Mouse (Mus musculus) erythroblast, adult 5-6 weeks (primary cell): ENCODE measurements around the gene Ccdc61. TPM values are rescaled to one million over a fixed set of nuclear protein-coding genes. Genes with fewer than 3 reads are reported as not detected.
"Not testable (repeated sequence)": the region's sequence is repeated elsewhere in the genome, so short reads cannot be mapped to it uniquely, and the experiment has no call there.

Experiments used
- ATAC-seq: replicated peaks from 2 replicates; pipeline ENCODE4 v1.8.0; 2016; ENCODE audit warnings: moderate number of reproducible peaks, mild to moderate bottlenecking, moderate TSS enrichment, inconsistent platforms; ENCODE audit not compliant: poor library complexity, low FRiP score, severe bottlenecking
- total RNA-seq, 2 experiments: library from RNA; stranded (forward) in 1 of 2; stranded (reverse) in 1 of 2; fragments of 150-400 nt in 1 of 2; fragments of 200-764, 138-1000 nt in 1 of 2; gene quantifications; 2 replicates each; pipeline versions ENCODE4 v1.2.3 to v1.2.4; 2015 to 2017; ENCODE audit warnings: low replicate concordance in 2 of 2

The Ccdc61 gene
- total RNA-seq, 2 experiments from 2014 or later: 5.8 TPM; not detected in 1

- ATAC-seq: no peak
Measured at GRCm38 (mm10) chr7:18872014-18872802, 38.0 kb downstream of the Ccdc61 start.

GRCm38 (mm10) chr7:18871031-18871430 is 39.2 kb downstream of the Ccdc61 start, which contains the start of gene Pglyrp1:
Gene Pglyrp1, plus strand, starts transcription at chr7:18871331.
- not testable (repeated sequence) for ATAC-seq

GRCm38 (mm10) chr7:18868491-18868890 is 41.7 kb downstream of the Ccdc61 start:
- ATAC-seq: no peak

DNA sequence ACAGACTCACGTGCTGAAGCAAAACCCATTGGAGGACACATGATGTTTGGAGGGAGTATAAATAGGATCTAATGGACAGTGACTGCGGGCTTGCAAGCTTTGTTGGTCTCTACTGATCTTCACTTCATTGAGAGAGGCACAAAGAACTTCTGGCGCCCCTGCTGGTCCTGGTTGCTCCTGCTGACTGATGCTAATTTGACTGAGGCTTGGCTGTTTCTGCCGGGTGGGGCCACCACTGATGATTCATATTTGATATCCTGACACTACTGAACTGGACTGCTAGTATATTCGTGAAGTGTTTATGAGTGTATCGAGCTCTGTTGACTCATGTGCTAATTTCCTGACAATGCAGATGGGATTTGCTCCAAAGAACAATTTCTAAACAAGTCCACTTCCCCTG is 47.4 kb downstream of the Ccdc61 start:
- ATAC-seq: no peak

DNA sequence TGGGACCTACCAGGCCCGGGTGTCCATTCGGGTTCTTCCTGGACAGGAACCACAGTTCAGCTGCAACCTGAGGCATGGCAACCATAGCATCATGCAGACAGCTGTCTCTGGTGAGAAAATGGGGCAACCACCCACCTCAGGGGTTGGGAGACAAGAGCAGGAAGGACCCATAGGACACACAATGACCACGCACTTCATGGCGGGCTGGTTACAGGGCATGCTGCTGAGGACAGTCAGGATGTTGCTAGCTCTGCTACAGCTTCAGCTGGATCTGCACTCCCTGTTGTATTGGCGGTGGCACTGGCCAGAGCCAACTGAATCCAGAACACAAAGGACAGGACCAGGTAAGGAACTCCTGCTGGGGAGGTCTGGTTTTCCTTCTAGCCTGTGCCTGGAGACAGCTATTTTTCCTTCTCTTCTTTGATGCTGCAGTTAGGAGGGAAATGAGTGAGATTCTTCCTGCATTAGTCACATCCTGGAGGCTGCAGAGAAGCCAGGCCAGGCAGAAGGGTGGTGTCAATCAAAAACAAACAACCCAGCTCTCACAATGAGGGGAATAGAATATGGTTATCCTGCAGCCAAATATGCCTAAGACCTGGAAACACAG is 51.8 kb downstream of the Ccdc61 start:
- no peak for ATAC-seq

- no peak for ATAC-seq
Measured at GRCm38 (mm10) chr7:18848395-18848794, 61.8 kb downstream of the Ccdc61 start.

DNA sequence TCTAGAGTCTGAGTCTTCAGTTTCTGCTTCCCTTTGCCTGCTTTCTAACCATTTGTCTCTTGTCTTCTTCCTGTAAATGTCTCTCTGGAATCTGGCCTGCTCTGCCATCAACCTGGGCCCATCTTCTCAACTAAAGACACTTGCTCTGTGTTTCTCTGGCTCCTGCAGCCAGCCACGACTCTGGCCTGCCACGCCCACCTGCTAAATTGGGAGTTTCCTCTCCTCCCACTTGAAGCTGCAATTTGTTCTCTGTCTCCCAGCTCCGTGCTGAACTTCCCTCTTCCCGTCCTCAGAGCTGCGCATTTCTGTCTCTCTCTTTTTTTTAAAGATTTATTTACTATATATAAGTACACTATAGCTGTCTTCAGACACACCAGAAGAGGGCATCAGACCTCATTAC is 65.4 kb downstream of the Ccdc61 start:
- no peak for ATAC-seq

DNA sequence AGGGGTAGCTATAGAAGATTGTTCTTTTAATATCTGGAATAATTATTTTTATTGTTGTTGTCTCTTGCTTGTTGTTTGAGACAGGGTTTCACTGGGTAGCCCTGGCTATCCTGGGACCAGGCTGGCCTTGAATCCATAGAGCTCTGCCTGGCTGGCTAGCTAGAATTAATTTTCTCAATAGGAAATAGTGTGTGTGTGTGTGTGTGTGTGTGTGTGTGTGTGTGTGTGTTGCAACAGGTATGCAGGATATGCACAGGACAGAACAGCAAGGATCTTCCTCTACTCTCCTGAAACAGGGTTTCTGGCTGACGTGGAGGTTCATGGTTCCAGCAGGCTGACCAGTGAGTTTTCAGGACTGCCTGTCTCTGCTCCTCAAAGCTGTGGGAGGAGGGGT is 69.0 kb downstream of the Ccdc61 start:
- no peak for ATAC-seq

Other genes with a start within 250 kb of the Ccdc61 start
- gene Psg20, start 224.2 kb downstream of the Ccdc61 start, total RNA-seq (2015; ENCODE audit: low replicate concordance): not detected in 2 replicates
- gene Psg20, start 224.2 kb downstream of the Ccdc61 start, total RNA-seq (2017; ENCODE audit: low replicate concordance): not detected in 2 replicates
- gene Psg22, start 192.3 kb downstream of the Ccdc61 start, total RNA-seq (2015; ENCODE audit: low replicate concordance): not detected in 2 replicates
- gene Psg22, start 192.3 kb downstream of the Ccdc61 start, total RNA-seq (2017; ENCODE audit: low replicate concordance): not detected in 2 replicates
- 0.84 TPM in 1 of 2 replicates, not detected in the other for gene Psg19, start 111.9 kb downstream of the Ccdc61 start, total RNA-seq (2015; ENCODE audit: low replicate concordance)
- gene Psg19, start 111.9 kb downstream of the Ccdc61 start, total RNA-seq (2017; ENCODE audit: low replicate concordance): not detected in 2 replicates
- gene Psg17, start 88.8 kb downstream of the Ccdc61 start, total RNA-seq (2015; ENCODE audit: low replicate concordance): not detected in 2 replicates
- not detected in 2 replicates for gene Psg17, start 88.8 kb downstream of the Ccdc61 start, total RNA-seq (2017; ENCODE audit: low replicate concordance)
- gene Mill2, start 70.4 kb downstream of the Ccdc61 start, total RNA-seq (2015; ENCODE audit: low replicate concordance): not detected in 2 replicates
- 0.42 TPM in 1 of 2 replicates, not detected in the other for gene Mill2, start 70.4 kb downstream of the Ccdc61 start, total RNA-seq (2017; ENCODE audit: low replicate concordance)
- 330 and 397 TPM in 2 replicates for gene Pglyrp1, start 39.1 kb downstream of the Ccdc61 start, total RNA-seq (2015; ENCODE audit: low replicate concordance)
- gene Pglyrp1, start 39.1 kb downstream of the Ccdc61 start, total RNA-seq (2017; ENCODE audit: low replicate concordance): 26.8 and 56.7 TPM in 2 replicates
- not detected in 2 replicates for gene Nova2, start 15.5 kb upstream of the Ccdc61 start, total RNA-seq (2015; ENCODE audit: low replicate concordance)
- not detected in 2 replicates for gene Nova2, start 15.5 kb upstream of the Ccdc61 start, total RNA-seq (2017; ENCODE audit: low replicate concordance)
- gene Nanos2, start 77.0 kb upstream of the Ccdc61 start, total RNA-seq (2015; ENCODE audit: low replicate concordance): not detected in 2 replicates
- not detected in 2 replicates for gene Nanos2, start 77.0 kb upstream of the Ccdc61 start, total RNA-seq (2017; ENCODE audit: low replicate concordance)
- gene Mypop, start 80.8 kb upstream of the Ccdc61 start, total RNA-seq (2015; ENCODE audit: low replicate concordance): not detected in 2 replicates
- 0.43 TPM in 1 of 2 replicates, not detected in the other for gene Mypop, start 80.8 kb upstream of the Ccdc61 start, total RNA-seq (2017; ENCODE audit: low replicate concordance)
- 5.6 and 7.3 TPM in 2 replicates for gene Irf2bp1, start 93.6 kb upstream of the Ccdc61 start, total RNA-seq (2015; ENCODE audit: low replicate concordance)
- 0.77 and 3.9 TPM in 2 replicates for gene Irf2bp1, start 93.6 kb upstream of the Ccdc61 start, total RNA-seq (2017; ENCODE audit: low replicate concordance)
- not detected in 2 replicates for gene Foxa3, start 113.1 kb upstream of the Ccdc61 start, total RNA-seq (2015; ENCODE audit: low replicate concordance)
- gene Foxa3, start 113.1 kb upstream of the Ccdc61 start, total RNA-seq (2017; ENCODE audit: low replicate concordance): not detected in 2 replicates
- gene Sympk, start 114.0 kb upstream of the Ccdc61 start, total RNA-seq (2015; ENCODE audit: low replicate concordance): 15.2 and 35.9 TPM in 2 replicates
- 7.8 and 21.0 TPM in 2 replicates for gene Sympk, start 114.0 kb upstream of the Ccdc61 start, total RNA-seq (2017; ENCODE audit: low replicate concordance)
- gene Rsph6a, start 144.3 kb upstream of the Ccdc61 start, total RNA-seq (2015; ENCODE audit: low replicate concordance): not detected in 2 replicates
- not detected in 2 replicates for gene Rsph6a, start 144.3 kb upstream of the Ccdc61 start, total RNA-seq (2017; ENCODE audit: low replicate concordance)
- gene Dmwd, start 165.8 kb upstream of the Ccdc61 start, total RNA-seq (2015; ENCODE audit: low replicate concordance): 1.9 and 3.1 TPM in 2 replicates
- 1.0 and 2.6 TPM in 2 replicates for gene Dmwd, start 165.8 kb upstream of the Ccdc61 start, total RNA-seq (2017; ENCODE audit: low replicate concordance)
- 3.8 TPM in 1 of 2 replicates, not detected in the other for gene Dmpk, start 173.4 kb upstream of the Ccdc61 start, total RNA-seq (2015; ENCODE audit: low replicate concordance)
- gene Dmpk, start 173.4 kb upstream of the Ccdc61 start, total RNA-seq (2017; ENCODE audit: low replicate concordance): 4.3 and 6.0 TPM in 2 replicates
- gene Six5, start 184.2 kb upstream of the Ccdc61 start, total RNA-seq (2015; ENCODE audit: low replicate concordance): 0.42 TPM in 1 of 2 replicates, not detected in the other
- not detected in 2 replicates for gene Six5, start 184.2 kb upstream of the Ccdc61 start, total RNA-seq (2017; ENCODE audit: low replicate concordance)
- not detected in 2 replicates for gene Gm4969, start 208.0 kb upstream of the Ccdc61 start, total RNA-seq (2015; ENCODE audit: low replicate concordance)
- gene Gm4969, start 208.0 kb upstream of the Ccdc61 start, total RNA-seq (2017; ENCODE audit: low replicate concordance): 0.28 TPM in 1 of 2 replicates, not detected in the other
- gene Fbxo46, start 209.4 kb upstream of the Ccdc61 start, total RNA-seq (2015; ENCODE audit: low replicate concordance): 0.21 and 0.77 TPM in 2 replicates
- 2.1 and 2.5 TPM in 2 replicates for gene Fbxo46, start 209.4 kb upstream of the Ccdc61 start, total RNA-seq (2017; ENCODE audit: low replicate concordance)
- 1.3 and 6.7 TPM in 2 replicates for gene Qpctl, start 238.9 kb upstream of the Ccdc61 start, total RNA-seq (2015; ENCODE audit: low replicate concordance)
- 0.70 and 1.3 TPM in 2 replicates for gene Qpctl, start 238.9 kb upstream of the Ccdc61 start, total RNA-seq (2017; ENCODE audit: low replicate concordance)
- gene Snrpd2, start 239.3 kb upstream of the Ccdc61 start, total RNA-seq (2015; ENCODE audit: low replicate concordance): 15.0 TPM in 2 replicates
- 20.2 and 22.0 TPM in 2 replicates for gene Snrpd2, start 239.3 kb upstream of the Ccdc61 start, total RNA-seq (2017; ENCODE audit: low replicate concordance)